Mouse (Mus musculus): ENCODE measurements at regions not wholly inside any gene's neighbourhood (a gene's known extent, or its start where the extent isn't known, plus 50 kb on each side); places are given as distances from the start of the nearest gene placed in this dataset.

GRCm38 (mm10) chr11:22671791-22672490 is 160.1 kb downstream of the Tmem17 start:
- ATAC-seq (replicated peaks; ENCODE audit: low FRiP score, poor library complexity, severe bottlenecking) = no peak

DNA sequence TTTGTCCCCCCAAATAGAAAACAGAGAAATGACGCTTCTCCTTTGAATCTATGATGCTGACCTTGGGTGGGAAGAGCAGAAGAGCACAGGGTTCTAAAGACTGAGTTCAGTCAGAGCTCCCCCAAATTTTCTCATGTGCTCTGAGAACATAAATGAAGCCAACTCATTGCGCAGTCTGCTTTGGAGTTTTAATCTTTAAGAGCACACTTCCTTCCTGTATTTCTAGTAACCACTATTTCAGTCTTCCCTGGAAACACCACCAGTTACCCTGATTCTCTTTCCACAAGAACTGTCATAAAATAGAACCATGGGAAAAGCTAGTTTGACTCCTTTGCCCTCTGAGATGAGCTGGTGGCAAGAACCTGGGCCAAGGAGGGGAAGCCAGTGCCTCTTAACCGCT is 163.2 kb downstream of the Tmem17 start:
- no peak for ATAC-seq (replicated peaks; ENCODE audit: low FRiP score, poor library complexity, severe bottlenecking)

GRCm38 (mm10) chr11:22675754-22676153 is 163.9 kb downstream of the Tmem17 start:
- ATAC-seq (replicated peaks; ENCODE audit: low FRiP score, poor library complexity, severe bottlenecking) = no peak

GRCm38 (mm10) chr11:22677337-22677736 is 165.4 kb downstream of the Tmem17 start:
- no peak for ATAC-seq (replicated peaks; ENCODE audit: low FRiP score, poor library complexity, severe bottlenecking)

DNA sequence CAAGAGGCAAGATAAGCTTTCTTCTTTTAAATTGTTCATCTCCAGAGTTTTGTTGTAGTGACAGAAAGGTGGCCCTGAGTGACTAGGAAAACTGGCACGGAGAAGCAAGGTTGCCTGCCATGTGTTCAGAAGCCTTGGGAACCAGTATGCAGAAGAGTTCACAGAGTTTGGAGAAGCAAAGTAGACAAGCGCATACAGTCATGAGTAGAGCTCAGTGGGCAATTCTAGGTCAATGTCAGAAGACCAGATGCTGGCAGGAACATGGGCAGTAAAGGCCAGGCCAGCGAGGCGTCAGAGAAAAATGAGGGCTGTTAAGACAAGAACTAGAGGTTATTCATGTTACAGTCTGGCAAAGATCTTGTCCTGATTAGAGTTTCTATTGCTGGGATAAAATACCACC is 172.7 kb downstream of the Tmem17 start:
- no peak for ATAC-seq (replicated peaks; ENCODE audit: low FRiP score, poor library complexity, severe bottlenecking)

- ATAC-seq (replicated peaks; ENCODE audit: low FRiP score, poor library complexity, severe bottlenecking) = no peak
These were observed 169.9 kb downstream of the B3gnt2 start for GRCm38 (mm10) chr11:22690829-22691228.

GRCm38 (mm10) chr11:22692281-22692857 is 168.4 kb downstream of the B3gnt2 start:
- no peak for ATAC-seq (replicated peaks; ENCODE audit: low FRiP score, poor library complexity, severe bottlenecking)

- no peak for ATAC-seq (replicated peaks; ENCODE audit: low FRiP score, poor library complexity, severe bottlenecking)
These were observed 167.8 kb downstream of the B3gnt2 start for GRCm38 (mm10) chr11:22692941-22693341.

DNA sequence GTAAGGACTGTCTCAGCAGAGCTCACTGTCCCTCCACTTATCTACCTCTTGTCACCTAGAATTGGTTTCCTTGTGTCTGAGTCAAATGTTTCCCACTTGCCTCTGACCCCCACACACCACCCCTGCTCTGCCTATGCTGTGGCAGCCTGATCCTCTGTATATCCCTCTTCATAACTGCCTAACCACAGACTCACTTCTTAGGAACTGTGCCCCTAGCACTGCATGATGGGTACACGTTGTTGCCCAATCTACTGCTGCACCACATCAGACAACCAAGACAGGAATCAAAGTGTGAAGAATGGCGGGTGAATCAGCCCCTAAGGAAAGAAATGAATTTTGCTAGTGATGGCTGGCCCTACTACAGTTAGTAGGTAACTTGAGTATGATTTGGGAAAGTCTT is 167.4 kb downstream of the B3gnt2 start:
- ATAC-seq (replicated peaks; ENCODE audit: low FRiP score, poor library complexity, severe bottlenecking) = no peak

DNA sequence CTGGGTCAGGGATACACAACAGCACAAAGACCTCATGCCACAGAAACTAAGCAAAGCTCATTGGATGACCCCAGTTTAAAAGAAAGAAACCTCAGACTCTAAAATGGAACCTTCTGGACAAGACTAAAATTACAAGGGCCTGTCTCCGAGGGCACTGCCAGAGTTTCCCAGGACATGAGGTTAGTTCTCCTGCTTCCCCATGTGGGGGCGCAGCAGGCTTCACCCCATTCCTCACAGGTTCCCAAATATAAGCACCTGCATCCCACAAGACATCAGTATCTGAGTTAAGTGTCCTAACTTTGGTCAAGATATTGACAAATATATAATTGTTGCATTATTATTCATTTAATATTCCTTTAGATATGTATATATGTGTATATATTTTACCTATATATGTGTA is 166.8 kb downstream of the B3gnt2 start:
- no peak for ATAC-seq (replicated peaks; ENCODE audit: low FRiP score, poor library complexity, severe bottlenecking)

DNA sequence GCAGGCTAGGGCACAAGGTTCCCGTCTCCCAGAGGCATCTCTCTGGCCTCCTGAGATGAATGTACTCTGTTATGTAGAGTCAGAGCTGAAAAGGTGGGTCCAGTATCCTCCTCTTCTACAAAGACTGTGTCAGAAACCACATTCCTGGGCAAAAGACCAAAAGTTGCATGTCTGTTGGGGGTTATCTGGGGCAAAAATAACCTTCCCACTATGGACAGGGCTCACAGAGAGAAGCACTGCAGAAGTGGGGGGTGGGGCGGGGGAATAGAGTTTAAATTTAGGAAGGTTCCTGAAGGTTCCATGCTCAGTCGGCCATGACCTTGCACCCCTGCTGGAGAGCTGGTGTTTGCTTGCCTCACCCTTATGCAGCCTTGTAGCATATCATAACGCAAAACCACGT is 165.9 kb downstream of the B3gnt2 start:
- ATAC-seq (replicated peaks; ENCODE audit: low FRiP score, poor library complexity, severe bottlenecking) = no peak

DNA sequence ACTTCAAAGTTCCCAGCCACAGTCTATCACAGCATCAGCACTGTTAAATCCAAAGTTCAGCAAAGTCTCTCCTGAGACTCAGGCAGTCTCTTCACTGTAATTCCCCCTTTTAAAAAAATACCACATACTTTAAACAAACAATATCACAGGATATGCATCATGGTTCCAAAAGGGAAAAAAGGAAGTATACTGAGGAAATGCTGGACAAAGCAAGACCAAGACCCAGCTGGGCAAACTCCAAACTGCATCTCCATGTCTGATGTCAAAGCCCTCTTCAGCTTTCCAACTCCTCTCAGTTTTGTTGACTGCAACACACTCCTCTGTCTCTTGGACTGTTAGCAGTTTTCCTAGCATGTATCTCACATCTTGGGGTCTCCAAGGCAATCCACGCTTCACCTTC is 165.5 kb downstream of the B3gnt2 start:
- no peak for ATAC-seq (replicated peaks; ENCODE audit: low FRiP score, poor library complexity, severe bottlenecking)

DNA sequence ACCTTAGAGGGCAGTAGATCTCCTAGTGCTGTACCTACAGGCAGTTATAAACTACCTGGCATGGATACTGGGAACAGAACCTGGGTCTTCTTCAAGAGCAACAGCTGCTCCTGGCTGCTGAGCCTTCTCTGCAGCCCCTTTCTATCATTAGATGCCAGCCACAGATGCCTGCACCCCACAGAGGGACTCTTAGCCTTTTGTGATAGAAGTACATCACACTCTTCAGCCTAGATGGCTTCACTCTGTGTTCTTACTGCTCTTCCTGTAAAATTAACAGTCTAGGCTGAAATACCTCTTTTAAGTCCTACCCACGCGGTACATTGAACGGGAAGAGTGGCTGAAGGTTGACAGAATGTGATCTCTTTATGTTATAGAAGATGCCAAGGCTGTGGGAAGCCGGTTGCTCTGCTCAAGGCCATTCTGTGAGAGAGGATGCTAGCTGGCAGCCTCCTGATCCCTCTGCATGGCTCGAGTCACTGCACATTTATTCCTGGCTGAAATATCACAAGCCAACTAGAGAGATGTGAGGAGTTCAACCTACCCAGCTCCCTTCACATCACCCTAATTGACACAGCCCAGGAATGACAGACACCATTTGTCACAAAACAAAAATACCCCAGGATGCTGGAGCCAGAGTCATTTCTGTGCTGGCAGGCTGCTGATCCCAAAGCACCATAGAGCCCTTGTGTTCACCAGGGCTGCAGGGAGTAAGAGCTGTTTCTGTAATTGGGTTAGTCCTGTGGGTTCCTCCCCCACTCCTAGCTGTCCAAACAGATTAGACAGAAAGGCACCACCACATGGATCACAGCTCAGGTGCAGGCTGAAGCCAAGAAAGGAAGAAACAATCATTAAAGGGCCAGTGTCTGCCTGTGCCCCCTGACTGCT is 162.5 kb downstream of the B3gnt2 start:
- ATAC-seq (replicated peaks; ENCODE audit: low FRiP score, poor library complexity, severe bottlenecking) = no peak

GRCm38 (mm10) chr11:22706082-22706481 is 154.7 kb downstream of the B3gnt2 start:
- no peak for ATAC-seq (replicated peaks; ENCODE audit: low FRiP score, poor library complexity, severe bottlenecking)

Measured in erythroblast, adult 5-6 weeks (primary cell).